Mouse (Mus musculus) spleen, postnatal 36 days (tissue): ENCODE results near the gene Pdzd8.
A peak's percentile ranks its signal among the peaks of the same experiment; 100 is the strongest.

Experiments used
- DNase-seq, 2 experiments: peaks; one replicate each; pipeline ENCODE4 v3.0.0; 2022; ENCODE audit warnings: low spot score in 2 of 2, mixed read lengths in 1 of 2

Pdzd8 gene

GRCm38 (mm10) chr19:59276354-59276753, 69.2 kb downstream of the Pdzd8 start:
- DNase-seq: no peak

- DNase-seq: no peak
Observed at GRCm38 (mm10) chr19:59273190-59273589, 72.4 kb downstream of the Pdzd8 start.

DNA sequence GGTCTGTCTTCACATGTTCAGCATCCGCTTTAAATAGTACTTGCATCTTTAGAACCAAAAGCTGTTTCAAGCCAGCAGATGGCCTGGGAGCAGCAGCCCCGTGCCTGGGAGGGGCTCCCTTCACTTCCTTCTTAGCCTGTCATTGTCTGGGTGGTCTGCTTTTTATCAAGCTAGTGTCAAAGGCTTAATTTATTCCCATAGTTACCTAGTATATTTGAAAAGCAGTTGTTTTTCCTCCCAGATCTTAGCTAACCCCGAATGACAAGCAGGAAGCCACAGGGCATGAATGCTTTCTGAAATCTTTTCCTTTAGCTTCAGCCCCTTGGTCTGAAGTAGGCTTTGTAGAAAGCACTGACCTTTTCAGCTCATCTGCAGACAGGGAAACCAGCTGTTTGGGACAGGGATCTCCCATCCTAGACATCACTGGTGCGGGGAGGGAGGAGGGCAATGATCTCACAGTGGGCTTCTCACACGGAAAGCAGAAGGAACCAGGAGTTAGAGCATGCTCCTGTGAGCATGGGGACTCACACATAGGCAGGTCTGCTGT, 78.1 kb downstream of the Pdzd8 start:
- no peak for DNase-seq

- no peak for DNase-seq
Observed at GRCm38 (mm10) chr19:59265907-59266306, 79.7 kb downstream of the Pdzd8 start.

- no peak for DNase-seq
Observed at GRCm38 (mm10) chr19:59264838-59265532, 80.6 kb downstream of the Pdzd8 start.

GRCm38 (mm10) chr19:59263171-59263570, 82.4 kb downstream of the Pdzd8 start:
- DNase-seq: no peak

DNA sequence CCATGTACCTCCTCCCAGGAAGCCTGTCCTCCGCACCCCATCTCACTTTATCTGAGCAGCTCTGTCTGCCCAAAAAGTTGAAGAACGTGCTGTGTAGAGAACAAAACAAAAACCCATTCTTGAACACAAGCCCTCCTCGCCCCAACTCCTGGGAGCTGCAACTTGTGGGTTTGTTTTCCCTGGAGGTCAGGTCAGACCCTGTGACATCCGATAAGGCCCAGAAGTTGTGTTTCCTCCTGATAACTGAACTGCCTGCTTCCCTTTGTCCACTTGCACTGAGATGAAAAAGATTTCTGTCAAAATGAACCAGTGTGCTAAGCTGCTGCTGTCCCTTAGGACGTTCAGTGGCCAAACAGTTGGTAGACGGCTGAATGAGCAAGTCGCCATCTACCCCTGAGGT, 84.0 kb downstream of the Pdzd8 start:
- DNase-seq: no peak

DNA sequence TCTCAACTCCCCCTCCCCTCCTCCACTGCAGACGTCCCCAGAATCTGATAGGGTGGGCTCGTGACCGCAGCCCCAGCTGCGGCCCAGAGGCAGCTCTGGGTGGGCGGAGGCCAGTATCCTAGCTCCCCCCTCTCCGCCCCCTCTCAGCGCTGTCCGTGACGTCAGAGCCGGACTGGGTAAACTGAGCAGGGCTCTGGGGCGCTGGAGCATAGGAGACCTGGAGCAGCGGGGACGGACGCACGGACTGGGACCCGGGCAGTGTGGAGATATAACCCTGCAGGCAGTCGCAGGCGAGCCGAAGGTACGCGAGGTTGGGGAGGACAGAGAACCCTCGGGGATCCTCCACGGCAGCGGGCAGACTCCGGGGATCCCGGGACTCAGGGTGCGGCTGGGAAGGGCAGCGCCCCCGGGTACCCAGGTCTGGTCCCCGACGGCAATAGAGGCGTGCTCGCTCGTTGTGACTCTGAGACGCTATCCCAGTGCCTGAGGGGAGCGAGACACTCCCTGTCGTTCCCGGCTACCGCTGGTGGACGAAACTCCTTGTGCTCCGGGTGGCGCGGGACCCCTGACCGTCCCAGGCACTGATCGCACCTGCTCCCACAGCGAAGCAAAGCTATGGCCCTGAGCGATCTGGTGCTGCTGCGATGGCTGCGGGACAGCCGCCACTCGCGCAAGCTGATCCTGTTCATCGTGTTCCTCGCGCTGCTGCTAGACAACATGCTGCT, 84.7 kb downstream of the Pdzd8 start, which contains the start of gene Slc18a2:
Gene Slc18a2, plus strand, starts transcription at position 179 of the 725 bp plus-strand sequence.
- peak; percentile 4 to 12 for DNase-seq

- no peak for DNase-seq
Observed at GRCm38 (mm10) chr19:59259633-59260032, 85.9 kb downstream of the Pdzd8 start.

GRCm38 (mm10) chr19:59252651-59253050, 92.9 kb downstream of the Pdzd8 start:
- DNase-seq: no peak

DNA sequence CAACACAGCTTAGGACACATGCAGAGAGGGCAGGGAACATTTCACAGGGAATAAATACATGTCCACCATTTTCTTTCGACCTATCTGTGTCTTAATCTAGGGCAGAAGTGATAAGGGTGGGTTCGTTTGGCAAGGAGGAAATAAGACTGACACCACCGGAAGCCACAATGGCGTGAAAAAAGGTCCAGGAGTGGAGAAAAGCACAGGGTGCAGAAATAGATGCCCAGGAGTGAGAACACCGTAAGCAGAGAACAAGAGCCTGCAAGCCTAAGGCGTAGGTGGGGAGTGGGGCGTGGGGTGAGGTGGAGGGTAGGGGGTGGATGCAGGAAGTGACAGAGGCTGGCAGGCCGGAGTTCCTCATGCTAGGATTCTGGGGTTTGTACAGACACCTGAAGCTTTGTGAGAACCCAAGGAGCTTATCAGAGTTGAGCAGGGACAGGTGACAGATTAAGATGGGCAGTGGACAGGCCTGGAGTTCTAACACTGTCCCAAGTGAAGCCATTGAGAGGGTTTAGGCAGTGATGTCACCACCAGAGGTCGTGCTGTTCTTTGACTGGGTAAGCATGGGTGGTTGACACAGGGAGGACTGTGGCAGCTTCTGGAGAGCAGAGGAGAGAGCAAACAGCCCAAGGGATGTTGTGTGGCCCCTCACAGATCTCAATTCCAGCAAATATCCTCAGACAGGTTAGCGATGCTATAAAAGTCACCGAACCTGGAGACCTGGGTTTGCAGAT, 96.9 kb downstream of the Pdzd8 start:
- DNase-seq: peak in 1 of 2 experiments; percentile 4

DNA sequence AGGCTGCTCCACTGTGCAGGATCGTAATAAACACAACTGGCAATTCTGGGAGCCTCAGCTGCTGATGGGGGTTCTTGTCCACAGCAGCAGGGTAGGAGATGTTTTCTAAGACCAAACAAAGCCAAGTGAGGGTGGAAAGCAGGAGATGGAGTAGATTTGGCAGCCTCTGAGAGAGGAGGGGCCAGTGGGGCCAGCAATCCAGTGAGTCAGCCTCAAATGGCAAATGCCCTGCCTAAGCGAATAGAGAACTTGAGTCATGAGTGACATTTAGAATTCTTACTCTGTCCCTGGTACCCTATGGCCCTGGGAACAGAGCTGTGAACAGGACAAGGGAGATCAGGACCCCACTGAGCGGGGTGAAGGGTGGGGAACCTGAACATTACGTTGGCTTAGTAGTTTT, 97.4 kb downstream of the Pdzd8 start:
- no peak for DNase-seq
